Mouse (Mus musculus) megakaryocyte progenitor cell, adult 5-6 weeks (primary cell): Measurements from ENCODE around the gene Brk1. TPM values are rescaled to one million over a fixed set of nuclear protein-coding genes. Genes with fewer than 3 reads are reported as not detected.
A peak's percentile ranks its signal among the peaks of the same experiment; 100 is the strongest.

ENCODE experiments used
- ATAC-seq: replicated peaks from 2 replicates; pipeline ENCODE4 v1.8.0; 2016; ENCODE audit warnings: mild to moderate bottlenecking, moderate TSS enrichment, inconsistent platforms; ENCODE audit not compliant: poor library complexity
- total RNA-seq, 2 experiments: library from RNA; stranded (forward) in 1 of 2; stranded (reverse) in 1 of 2; fragments of 157-497, 149-512 nt in 1 of 2; fragments of 200-1000 nt in 1 of 2; gene quantifications; 2 replicates each; pipeline versions ENCODE4 v1.2.3 to v1.2.4; 2015 to 2017

Brk1 gene
- total RNA-seq (2015) (237 and 246 TPM in 2 replicates), total RNA-seq (2017) (117 and 131 TPM in 2 replicates)

DNA sequence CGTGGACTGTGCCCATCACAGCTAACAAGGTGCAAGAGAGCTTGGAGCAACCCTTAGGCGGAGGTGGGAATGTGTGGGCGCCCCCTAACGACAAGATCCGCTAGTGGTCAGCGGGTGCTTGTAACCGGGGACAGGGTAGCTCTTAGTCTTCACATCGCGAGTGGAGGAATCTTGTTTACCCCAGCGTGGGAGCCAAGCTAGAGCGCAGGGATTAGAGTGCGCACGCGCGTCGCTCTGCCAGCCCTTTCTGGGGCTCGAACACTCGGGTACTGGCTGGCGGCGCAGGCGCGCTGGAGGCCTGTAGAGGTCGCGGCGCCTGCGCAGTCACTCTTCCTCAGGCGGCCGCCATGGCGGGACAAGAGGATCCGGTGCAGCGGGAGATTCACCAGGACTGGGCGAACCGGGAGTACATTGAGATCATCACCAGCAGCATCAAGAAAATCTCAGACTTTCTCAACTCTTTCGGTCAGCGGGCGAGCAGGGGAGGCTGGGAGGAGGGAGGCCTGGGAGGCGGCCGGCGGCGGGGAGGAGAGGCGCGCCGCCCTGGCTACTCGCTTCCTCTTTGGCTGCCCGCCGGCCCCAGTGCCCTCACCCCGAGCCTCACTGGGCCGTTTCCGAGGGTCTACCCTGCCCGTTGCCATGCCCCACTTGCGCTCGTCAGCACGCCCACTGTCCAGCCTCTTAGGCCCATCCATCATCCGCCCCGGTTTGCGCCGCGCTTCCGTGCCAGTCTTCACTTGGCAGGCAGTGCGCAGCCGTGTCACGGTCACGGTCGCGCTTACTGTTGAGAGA, at the start of gene Brk1:
Gene Brk1, plus strand, starts transcription at position 341 of the 792 bp plus-strand sequence.
- peak; percentile 74 for ATAC-seq

DNA sequence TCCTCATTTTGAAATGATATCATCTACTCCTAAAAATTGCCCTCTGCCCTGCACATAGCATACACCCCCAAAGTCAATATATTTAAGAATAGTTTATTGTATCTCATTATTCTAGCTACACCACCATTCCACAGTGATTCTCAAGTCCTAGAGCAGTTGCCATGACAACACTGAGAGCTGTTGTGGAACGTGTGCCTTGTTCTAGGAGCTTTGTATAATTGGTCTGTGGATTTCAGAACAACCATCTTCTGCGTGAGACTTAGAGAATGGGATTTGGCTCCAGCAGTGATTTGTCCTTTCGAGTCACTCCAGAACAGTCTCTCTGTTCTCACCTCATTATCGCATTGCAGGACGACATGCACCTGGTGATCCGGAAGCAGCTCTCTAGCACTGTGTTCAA, 44.8 kb upstream of the Brk1 start:
- no peak for ATAC-seq

DNA sequence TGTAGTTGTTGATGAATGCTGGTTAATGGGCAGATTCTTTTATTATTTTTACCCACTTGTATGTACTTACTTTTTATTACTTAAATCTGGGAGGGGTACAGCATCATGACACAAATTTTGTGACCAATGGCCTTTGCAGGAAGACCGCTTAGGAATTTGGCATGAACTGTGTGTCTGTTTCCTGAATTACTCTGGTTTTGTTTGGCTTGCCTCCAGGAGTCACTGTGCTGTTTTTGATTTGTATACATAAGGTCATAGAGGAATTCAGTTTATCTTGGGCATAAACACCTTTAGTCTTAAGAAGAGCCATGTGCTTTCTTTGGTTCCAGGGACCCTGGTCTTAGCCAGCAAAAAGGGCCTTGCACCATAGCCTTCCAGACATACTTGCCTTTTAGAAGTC, 40.0 kb upstream of the Brk1 start:
- no peak for ATAC-seq

DNA sequence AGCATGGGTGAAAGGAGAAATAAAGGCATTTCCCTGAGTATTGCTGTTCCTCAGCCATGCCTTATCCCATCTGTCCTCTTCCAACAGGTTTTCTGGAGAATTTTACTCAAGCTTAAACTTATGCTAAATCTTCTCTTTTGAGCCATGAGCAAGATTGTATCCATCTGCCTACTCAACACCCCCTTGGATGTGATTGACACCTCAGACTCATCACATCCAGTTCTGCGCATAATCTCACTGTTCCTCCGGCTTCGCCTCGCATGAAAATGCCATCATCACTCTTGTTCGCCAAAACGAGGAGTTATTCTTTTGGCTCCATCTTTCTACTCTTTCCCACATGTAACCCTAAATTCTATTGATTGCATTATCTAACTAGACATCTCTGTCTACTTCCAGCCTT, 28.5 kb upstream of the Brk1 start:
- ATAC-seq = no peak

DNA sequence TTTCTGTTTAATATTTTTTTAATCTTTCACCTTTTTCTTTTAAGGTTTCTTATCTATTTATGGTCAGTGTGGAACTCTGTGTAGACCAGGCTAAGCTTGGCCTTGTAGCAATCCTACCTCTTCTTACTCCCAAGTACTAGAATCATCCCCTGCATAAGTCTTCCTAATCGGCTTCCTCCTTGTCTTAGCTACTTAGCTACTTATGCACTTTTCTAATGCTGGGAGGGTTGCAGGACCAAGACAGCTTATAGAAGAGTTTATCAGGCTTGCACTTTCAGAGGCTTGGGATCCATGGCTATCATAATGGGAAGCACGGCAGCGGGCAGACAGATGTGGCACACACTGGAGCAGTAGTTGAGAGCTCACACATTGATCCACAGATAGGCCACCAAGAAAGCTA, 25.3 kb upstream of the Brk1 start:
- ATAC-seq = no peak

DNA sequence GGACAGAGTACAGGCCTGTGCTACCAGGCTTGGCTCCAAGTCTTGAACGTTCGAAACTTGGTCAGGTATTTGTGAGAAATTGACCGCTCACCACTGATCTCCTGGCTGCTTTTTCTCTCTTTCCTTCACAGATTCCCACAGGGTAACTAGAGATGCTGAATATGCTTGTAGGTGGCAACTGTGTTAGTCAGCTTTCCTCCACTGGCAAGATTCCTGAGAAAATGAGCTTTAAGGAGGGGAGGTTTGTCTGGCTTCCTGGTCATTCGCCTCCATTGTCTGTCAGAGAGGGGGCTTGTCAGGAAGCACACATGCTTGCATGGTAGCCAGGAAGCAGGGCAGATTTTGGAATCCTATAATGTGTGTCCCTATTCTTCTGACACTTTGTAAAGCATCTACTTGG, 21.5 kb upstream of the Brk1 start:
- ATAC-seq = no peak

DNA sequence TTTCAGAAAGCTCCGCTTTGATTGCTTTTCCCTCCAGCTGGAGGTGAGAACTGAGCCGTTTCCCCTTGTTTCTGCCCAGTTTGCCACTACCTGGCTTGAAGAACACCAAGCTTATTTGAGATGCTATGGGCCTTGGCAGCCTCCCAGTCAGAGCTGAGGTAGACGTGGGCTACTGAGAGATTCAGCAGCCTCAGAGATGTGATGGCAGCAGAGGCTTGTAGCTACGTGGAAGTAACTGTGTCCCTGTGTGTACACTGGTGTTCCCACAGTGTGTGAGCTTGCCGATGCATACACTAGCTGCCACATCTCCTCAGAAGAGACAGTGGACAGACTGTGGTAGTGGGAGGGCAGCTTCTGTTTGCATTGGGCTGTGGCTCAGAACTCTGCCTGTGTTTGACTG, 19.5 kb upstream of the Brk1 start:
- no peak for ATAC-seq

DNA sequence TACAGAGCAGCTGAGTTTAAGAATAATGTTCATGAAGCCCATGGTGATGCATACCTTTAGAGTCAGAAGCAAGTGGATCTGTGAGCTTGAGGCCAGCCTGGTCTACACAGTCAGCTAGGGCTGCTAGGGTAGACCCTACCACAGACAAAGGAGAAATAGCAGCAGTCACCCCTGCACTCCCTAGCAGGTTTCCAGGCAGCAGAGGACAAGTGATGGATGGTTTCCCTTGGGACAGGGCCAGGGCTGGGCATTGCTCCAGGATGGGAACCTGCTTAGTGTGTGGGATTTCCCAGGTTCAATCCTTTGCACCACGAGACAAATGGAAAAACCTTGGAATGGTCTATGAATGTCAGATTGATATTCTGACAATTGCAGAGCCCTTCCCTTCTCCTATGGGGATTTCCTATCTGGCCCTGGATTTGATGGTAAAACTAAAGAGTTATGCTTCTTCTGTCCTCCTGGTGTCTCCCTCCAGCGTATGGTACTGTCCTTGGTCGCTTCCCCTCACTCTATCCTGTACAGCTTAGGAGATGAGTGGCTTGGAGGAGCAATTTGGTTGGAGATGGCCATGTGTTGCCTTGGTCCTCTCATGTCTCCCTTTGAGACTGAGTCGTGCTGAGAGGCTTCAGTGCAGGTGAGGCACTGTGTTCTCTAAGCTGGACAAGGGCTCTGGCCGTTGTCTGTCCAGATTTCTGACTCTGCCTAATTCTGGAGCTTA, 17.9 kb upstream of the Brk1 start:
- no peak for ATAC-seq

DNA sequence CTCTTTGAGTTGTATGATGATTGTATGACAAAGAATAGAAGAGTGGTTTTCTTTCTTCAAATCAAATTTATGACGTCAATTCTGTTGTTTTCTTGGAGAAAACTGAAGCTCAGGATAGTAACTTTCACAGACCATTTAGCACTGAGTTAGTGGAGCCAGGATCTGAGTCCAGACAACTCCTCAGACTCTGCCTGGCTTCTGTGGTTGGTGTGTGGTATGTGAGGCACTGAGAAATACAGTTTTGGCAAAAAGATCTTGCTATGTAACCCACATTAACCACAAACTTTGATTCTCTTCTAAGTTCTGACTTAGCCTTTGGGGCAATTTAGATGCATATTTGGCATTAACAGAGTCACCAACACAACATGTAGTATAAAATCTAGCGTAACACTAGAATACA, 11.9 kb upstream of the Brk1 start:
- ATAC-seq = no peak

DNA sequence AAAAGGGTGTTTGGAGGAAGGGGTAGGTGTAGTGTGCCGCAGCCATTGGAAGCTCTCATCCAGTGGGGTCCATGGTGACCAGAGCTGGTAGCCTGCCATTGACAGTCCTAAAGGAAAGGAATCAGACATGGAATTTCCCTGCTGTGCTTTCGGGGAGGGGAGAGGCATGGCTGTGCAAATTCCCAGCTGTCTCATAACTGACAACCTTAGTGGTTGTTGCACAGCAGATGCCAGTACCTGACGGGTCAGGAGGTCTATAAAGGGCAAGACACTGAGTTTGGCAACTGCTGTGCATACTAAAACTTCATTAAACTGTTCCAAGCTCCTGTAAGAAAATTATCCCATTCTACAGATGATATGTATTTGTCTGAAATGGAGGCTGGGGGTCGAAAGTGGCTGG, 6.6 kb upstream of the Brk1 start:
- no peak for ATAC-seq

DNA sequence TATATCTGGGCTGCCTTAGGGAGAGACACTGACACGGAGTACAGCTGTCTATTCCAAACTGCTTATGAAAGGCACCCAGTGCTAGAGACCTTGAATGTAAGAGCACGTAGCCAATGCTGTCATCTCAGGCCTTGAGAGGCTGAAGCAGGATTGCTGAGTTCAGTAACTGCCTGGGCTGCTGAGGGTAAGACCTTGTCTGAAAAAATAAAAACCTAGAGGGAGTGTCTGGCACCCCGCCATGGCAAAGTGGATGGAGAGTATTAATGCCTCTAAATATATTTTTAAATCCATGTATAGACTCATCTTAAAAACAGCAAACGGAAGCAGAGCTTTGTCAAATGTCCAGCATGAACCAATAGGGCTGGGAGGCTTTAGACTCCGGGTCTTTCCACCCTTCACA, 4.7 kb upstream of the Brk1 start:
- no peak for ATAC-seq

DNA sequence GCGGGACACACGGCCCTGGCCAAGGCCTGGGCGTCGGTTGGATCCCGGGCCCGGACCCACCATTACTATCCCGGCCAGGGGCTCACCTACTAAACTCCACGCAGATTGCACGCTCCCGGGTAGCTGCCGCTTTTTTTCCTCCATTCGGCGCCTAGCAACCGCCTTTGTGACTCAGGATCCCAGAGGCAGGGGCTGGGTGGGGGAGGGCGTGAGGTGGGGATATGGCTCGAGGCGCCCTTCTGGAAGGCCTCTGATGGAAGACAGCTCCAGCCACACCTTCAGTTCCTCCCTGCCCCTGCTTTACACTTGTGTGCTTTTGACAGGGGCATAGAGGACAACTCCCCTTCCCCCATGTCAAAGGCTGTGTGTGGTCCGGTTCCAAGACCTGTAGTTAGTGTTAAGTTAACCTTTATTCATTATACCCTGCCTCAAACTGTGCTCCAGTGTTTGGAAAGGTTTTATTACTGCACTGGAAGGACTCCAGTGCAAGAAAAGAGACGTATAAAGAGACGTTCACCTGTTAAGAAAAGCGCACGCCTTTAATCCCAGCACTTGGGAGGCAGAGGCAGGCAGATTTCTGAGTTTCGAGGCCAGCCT, 3.9 kb upstream of the Brk1 start, which contains the start of gene Fancd2os:
Gene Fancd2os, minus strand, starts transcription at position 173 of the 597 bp plus-strand sequence.
- no peak for ATAC-seq

DNA sequence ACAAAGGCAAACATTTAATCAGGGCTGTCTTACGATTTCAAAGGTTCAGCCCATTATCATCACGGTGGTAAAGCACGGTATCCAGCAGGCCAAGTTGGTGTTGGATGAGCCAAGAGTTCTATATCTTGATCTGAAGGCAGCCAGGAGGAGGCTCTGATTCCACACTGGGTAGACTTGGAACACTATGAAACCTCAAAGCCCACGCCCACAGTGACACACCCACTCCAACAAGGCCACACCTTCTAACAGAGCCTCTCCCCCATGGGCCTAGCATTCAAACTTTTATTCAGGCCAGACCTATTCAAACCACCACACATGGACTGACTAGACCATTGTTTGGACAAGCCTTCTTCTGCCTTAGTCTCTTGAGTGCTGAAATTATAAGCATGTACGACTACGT, 1.8 kb upstream of the Brk1 start:
- ATAC-seq = peak; percentile 42

DNA sequence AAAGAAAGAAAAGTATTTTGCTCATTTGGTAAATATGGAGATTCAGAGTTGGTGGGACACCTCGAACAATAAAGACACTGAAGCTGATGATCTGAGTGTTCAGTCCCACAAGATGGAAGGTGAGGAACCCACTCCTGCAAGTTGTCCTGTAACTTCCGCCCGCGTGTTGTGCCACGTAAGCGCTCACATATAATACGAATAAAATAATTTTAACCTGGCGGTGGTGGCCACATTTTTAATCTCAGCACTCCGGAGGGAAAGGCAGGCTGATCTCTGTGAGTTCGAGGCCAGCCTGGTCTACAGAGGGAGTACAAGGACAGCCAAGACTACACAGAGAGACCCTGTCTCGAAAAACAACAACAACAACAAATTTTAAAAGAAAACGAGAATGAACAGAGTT, 579 bp upstream of the Brk1 start:
- ATAC-seq = no peak

DNA sequence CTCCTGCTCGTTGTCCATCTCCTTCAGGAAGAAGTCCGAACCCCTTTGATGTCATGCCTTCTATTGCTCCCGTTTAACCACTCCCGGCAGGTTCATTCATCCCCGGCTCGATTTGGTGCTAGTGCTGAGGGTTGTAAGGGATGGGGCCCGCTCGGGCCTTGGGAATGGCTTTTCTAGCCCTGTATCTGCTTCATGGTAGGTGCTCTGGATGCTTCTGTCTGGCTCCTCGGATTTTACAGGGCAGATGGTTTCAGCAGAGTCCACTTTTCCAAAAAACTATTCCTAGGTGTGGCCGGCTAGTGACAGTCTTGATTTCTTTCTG, 613 bp downstream of the Brk1 start:
- 0 out of 2 replicates have a peak, but pooled peaks have one; percentile 1 for ATAC-seq

DNA sequence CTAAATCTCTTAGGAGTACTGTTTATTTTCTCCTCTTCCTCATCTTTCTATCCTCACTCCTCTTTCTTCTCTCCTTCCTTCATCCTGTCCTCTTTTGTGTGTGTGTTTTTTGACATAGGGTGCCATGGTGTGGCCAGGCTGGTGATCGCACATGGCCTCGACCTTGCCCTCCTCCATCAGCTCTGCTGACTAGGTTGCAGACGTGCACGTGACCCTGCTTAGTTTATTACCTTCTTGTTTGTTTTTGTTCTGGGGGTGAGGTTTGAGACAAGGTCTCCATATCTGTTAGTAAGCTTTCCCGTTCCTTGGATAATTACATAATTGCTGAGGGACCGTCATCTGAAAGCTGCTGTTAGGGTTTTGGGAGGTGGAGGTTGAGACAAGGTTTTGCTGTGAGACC, 4.3 kb downstream of the Brk1 start:
- ATAC-seq = no peak

DNA sequence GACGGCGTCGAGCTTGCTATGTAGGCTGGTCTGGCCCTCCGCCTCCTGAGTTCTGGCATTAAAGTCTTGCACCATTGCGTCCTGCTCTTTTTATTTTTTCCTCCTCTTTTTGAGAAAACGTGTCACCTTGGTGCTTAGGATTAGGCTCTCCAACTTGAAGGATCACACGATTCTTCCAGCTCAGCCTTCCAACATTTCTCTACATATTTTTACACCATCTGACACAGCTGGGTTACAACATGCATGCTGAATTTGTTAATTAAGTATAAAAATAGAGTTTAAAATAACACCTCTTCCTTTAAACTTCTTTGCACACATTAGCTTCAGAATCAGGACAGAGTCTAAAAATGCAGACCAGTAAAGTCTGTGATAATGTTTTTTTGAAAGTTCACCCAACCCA, 4.7 kb downstream of the Brk1 start:
- no peak for ATAC-seq

DNA sequence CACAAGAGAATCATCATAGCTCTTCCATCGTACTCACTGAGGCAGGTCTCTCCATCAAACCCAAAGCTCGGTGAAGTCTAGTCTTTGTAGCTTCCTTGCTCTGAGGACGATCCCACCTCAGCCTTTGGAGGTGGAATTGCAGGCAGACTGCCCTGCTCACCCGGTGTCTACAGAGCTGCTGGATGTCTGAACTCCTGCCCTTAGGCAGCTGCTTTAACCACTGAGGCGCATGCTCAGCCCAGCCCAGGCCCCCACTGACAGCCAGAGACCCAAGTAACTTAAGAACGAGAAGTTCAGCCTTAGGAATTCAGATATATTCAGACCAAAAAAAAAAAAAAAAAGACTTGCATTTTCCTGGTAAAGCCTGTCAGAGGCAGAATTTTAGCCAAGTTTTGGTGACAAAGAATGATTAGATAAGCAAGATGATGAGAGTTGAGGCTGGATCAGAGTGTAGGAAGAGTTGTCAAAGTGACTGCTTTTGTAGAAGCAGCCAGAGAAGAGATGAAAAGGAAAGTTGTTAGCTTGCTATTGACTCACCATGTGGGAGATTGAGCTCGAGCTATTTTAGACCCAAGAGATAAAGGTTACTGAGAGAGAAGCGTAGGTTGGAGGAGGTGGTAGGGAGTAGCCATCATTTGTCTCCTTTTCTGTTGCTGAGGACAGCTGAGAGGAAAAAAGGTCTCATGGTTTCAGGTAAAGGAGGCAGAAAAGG, 7.8 kb downstream of the Brk1 start:
- no peak for ATAC-seq

DNA sequence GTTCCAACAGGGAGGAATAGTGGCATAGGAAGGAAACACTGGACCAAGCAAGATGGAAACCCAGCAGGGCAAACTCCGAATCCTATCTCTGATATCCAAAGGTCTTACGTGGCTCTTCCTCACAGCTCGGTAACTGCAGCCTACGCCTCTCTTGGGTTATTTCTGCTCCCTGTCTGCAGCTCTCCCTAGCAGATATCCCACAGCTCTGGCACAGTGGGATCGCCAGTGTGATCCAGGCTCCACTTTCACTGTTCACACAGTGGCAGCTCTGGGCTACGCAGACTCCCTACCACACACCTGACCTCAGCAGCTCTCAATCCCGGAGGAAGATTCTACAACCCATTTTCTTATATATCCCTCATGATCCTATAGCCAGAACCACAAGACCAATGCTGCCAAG, 9.6 kb downstream of the Brk1 start:
- ATAC-seq = no peak

DNA sequence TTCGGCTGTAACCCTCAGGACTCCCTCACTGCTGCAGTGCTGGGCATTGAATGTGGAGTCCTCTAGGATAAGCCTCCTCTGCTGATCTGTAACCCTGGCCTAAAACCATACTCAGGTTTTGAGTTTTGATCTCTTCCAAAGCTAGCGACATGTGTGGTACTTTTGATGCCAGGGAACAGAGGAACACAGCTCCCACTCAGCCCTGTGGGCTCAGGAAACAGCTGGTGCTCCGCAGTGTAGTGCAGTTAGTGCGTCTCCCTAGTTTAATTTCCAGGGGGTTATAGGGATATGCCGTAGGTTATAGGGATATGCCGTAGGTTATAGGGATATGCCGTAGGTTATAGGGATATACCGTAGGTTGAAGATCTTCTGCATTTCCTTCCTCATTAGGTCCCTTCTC, 10.4 kb downstream of the Brk1 start:
- ATAC-seq = no peak

DNA sequence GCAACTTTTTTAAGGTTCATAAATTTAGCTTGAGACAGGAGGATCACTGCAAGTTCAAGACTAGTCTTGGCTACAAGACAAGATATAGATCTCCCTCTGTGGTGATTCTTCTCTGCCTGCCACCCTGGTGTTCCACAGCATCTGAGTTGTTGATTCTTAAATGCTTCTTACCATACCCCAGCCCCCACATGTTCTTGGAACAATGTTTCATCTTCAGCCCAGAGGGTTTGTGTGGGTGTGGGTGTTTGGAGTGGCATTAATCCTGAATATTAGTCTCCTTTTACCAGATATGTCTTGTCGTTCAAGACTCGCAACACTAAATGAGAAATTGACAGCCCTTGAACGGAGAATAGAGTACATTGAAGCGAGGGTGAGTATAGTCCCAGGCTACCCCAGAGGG, 10.9 kb downstream of the Brk1 start:
- ATAC-seq = no peak

DNA sequence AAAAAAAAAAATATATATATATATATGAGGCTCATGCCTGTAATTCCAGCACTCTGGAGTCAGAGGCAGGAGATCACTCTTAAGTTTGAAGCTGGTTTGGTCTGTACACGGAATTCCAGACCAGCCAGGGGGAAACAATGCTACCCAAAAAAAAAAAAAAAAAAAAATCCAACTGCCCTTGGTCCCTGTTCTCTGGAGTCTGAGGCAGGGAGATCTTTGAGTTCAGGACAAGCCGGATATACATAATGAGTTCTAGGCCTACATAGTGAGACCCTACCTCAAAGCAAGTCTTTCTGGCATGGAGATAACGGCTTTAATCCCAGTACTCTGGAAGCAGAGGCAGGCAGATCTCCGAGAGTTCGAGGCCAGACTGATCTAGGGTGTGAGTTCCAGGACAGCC, 18.8 kb downstream of the Brk1 start:
- ATAC-seq = no peak
